Mouse (Mus musculus) midbrain, embryonic 12.5 days (tissue): ENCODE data around the gene Tmem207. TPM values are rescaled to one million over a fixed set of nuclear protein-coding genes. Genes with fewer than 3 reads are reported as not detected.

ENCODE experiments used
- ATAC-seq: fragments of 200-750 bp; cut with Nextera tagmentation; 2 replicates; pipeline ENCODE4 v1.8.0; 2017; ENCODE audit warnings: low read depth, moderate TSS enrichment, moderate library complexity; ENCODE audit not compliant: low FRiP score
- H3K27ac ChIP-seq: fragments of 300-500 bp; sonication (generic); replicated peaks from 2 replicates; pipeline ENCODE4 v1.5.1; 2016; ENCODE audit warnings: mild to moderate bottlenecking
- H3K27me3 ChIP-seq: fragments of 300-500 bp; sonication (generic); 2 replicates; pipeline ENCODE4 v1.6.1; 2016; ENCODE audit warnings: mild to moderate bottlenecking
- H3K36me3 ChIP-seq: fragments of 300-500 bp; sonication (generic); 2 replicates; pipeline ENCODE4 v1.6.1; 2016
- H3K4me1 ChIP-seq: fragments of 300-500 bp; sonication (generic); 2 replicates; pipeline ENCODE4 v1.6.1; 2016
- H3K4me2 ChIP-seq: fragments of 300-500 bp; sonication (generic); replicated peaks from 2 replicates; pipeline ENCODE4 v1.6.1; 2016; ENCODE audit warnings: mild to moderate bottlenecking, moderate library complexity
- H3K4me3 ChIP-seq: fragments of 300-500 bp; sonication (generic); 2 replicates; pipeline ENCODE4 v1.5.1; 2016; ENCODE audit warnings: mild to moderate bottlenecking
- H3K9ac ChIP-seq: fragments of 300-500 bp; sonication (generic); replicated peaks from 2 replicates; pipeline ENCODE4 v1.6.1; 2016; ENCODE audit warnings: mild to moderate bottlenecking, moderate library complexity
- H3K9me3 ChIP-seq: fragments of 300-500 bp; sonication (generic); 2 replicates; pipeline ENCODE4 v1.6.1; 2016; ENCODE audit warnings: mild to moderate bottlenecking
- WGBS: fragments of 180-500 bp; shearing (Covaris S2); methylation state at CpG from one replicate; pipeline ENCODE4 v1.1.7; 2016; 5-methylcytosine and 5-hydroxymethylcytosine counted together
- polyA plus RNA-seq: library from polyadenylated mRNA; unstranded; fragments of >200 nt; fragmentation: Nextera tagmentation; extraction: Ambion mirVana; gene quantifications from 2 replicates; pipeline ENCODE4 v1.2.1, GENCODE M21; 2016

Gene Tmem207
- 0.34 TPM in 1 of 2 replicates, not detected in the other for polyA plus RNA-seq

GRCm38 (mm10) chr16:26526669-26527068, at the start of gene Tmem207:
Gene Tmem207 (minus strand): TSS chr16:26526769.
- peaks cover 7% of the 10 kb centered on the region; the same call in 1 of the 2 replicates for H3K4me1 ChIP-seq
- ATAC-seq, result no peak
- H3K9ac ChIP-seq, result no peak within 1 kb of the TSS
- no peaks in the 10 kb centered on the region for H3K9me3 ChIP-seq
- H3K27me3 ChIP-seq, result no peaks in the 10 kb centered on the region
- H3K27ac ChIP-seq, result no peak within 1 kb of the TSS
- 82% methylated on average over 4 of the region's 4 CpGs for WGBS
- no peak within 1 kb of the TSS for H3K4me2 ChIP-seq
- no peak within 1 kb of the TSS for H3K4me3 ChIP-seq
- H3K36me3 ChIP-seq, result no peaks in the 10 kb centered on the region

- Histone ChIP-seq H3K27ac (no peak overlapping the region), H3K4me3 (no peak overlapping the region), H3K4me2 (no peak overlapping the region), H3K27me3 (no peaks in the 10 kb centered on the region), H3K36me3 (no peaks in the 10 kb centered on the region), H3K4me1 (no peaks in the 10 kb centered on the region), H3K9me3 (no peaks in the 10 kb centered on the region), H3K9ac (no peak overlapping the region)
- 95% methylated on average over 5 of the region's 5 CpGs for WGBS
- no peak for ATAC-seq
Measured at GRCm38 (mm10) chr16:26574173-26574572, 47.6 kb upstream of the Tmem207 start.

- Histone ChIP-seq H3K36me3 (no peaks in the 10 kb centered on the region), H3K9ac (no peak overlapping the region), H3K4me3 (no peak overlapping the region), H3K27ac (no peak overlapping the region), H3K27me3 (no peaks in the 10 kb centered on the region), H3K4me2 (no peak overlapping the region), H3K9me3 (no peaks in the 10 kb centered on the region), H3K4me1 (no peaks in the 10 kb centered on the region)
- no peak for ATAC-seq
- 89% methylated on average over 2 of the region's 2 CpGs for WGBS
Measured at GRCm38 (mm10) chr16:26571836-26572235, 45.3 kb upstream of the Tmem207 start.

- no peaks in the 10 kb centered on the region for H3K9me3 ChIP-seq
Measured at GRCm38 (mm10) chr16:26569387-26569978, 42.9 kb upstream of the Tmem207 start.

GRCm38 (mm10) chr16:26562771-26563170, 36.2 kb upstream of the Tmem207 start:
- Histone ChIP-seq H3K9ac (no peak overlapping the region), H3K36me3 (no peaks in the 10 kb centered on the region), H3K4me3 (no peak overlapping the region), H3K27ac (no peak overlapping the region), H3K4me2 (no peak overlapping the region), H3K9me3 (no peaks in the 10 kb centered on the region), H3K27me3 (no peaks in the 10 kb centered on the region), H3K4me1 (no peaks in the 10 kb centered on the region)
- no peak for ATAC-seq
- 79% methylated on average over 2 of the region's 2 CpGs for WGBS

More at GRCm38 (mm10) chr16:26569387-26569978, 42.9 kb upstream of the Tmem207 start:
- no peaks in the 10 kb centered on the region for H3K36me3 ChIP-seq
- no peak overlapping the region for H3K4me3 ChIP-seq
- no peaks in the 10 kb centered on the region for H3K4me1 ChIP-seq
- ATAC-seq, result no peak
- H3K27me3 ChIP-seq, result no peaks in the 10 kb centered on the region
- no peak overlapping the region for H3K4me2 ChIP-seq
- H3K27ac ChIP-seq, result no peak overlapping the region
- H3K9ac ChIP-seq, result no peak overlapping the region

- no peaks in the 10 kb centered on the region for H3K36me3 ChIP-seq
- H3K4me3 ChIP-seq, result no peak overlapping the region
- 16% methylated on average over 2 of the region's 2 CpGs for WGBS
- no peaks in the 10 kb centered on the region for H3K9me3 ChIP-seq
- H3K27me3 ChIP-seq, result no peaks in the 10 kb centered on the region
- no peak overlapping the region for H3K4me2 ChIP-seq
- no peak overlapping the region for H3K27ac ChIP-seq
- H3K9ac ChIP-seq, result no peak overlapping the region
- no peak for ATAC-seq
- H3K4me1 ChIP-seq, result no peaks in the 10 kb centered on the region
Measured at GRCm38 (mm10) chr16:26561743-26562142, 35.2 kb upstream of the Tmem207 start.

GRCm38 (mm10) chr16:26558797-26559196, 32.2 kb upstream of the Tmem207 start:
- WGBS, result 100% methylated on average over 1 of the region's 1 CpGs
- Histone ChIP-seq H3K27ac (no peak overlapping the region), H3K4me2 (no peak overlapping the region), H3K9ac (no peak overlapping the region), H3K9me3 (no peaks in the 10 kb centered on the region), H3K4me1 (no peaks in the 10 kb centered on the region), H3K36me3 (no peaks in the 10 kb centered on the region), H3K27me3 (no peaks in the 10 kb centered on the region), H3K4me3 (no peak overlapping the region)
- ATAC-seq, result no peak

GRCm38 (mm10) chr16:26552234-26552633, 25.7 kb upstream of the Tmem207 start:
- Histone ChIP-seq H3K27me3 (no peaks in the 10 kb centered on the region), H3K9me3 (no peaks in the 10 kb centered on the region), H3K27ac (no peak overlapping the region), H3K4me3 (no peak overlapping the region), H3K4me2 (no peak overlapping the region), H3K9ac (no peak overlapping the region), H3K36me3 (no peaks in the 10 kb centered on the region), H3K4me1 (no peaks in the 10 kb centered on the region)
- whole genome bisulfite sequencing, result 88% methylated on average over 3 of the region's 3 CpGs
- ATAC-seq, result no peak

- H3K36me3 ChIP-seq, result no peaks in the 10 kb centered on the region
- 89% methylated on average over 2 of the region's 2 CpGs for WGBS
- no peak for ATAC-seq
Measured at GRCm38 (mm10) chr16:26549221-26549620, 22.7 kb upstream of the Tmem207 start.

GRCm38 (mm10) chr16:26546879-26547206, 20.3 kb upstream of the Tmem207 start:
- no peaks in the 10 kb centered on the region for H3K9me3 ChIP-seq
- H3K4me1 ChIP-seq, result no peaks in the 10 kb centered on the region
- no peaks in the 10 kb centered on the region for H3K36me3 ChIP-seq
- H3K27ac ChIP-seq, result 0 out of 2 replicates have a peak overlapping the region, but pooled peaks have one; percentile 20
- no peak overlapping the region for H3K4me2 ChIP-seq
- no peak overlapping the region for H3K4me3 ChIP-seq
- no peak overlapping the region for H3K9ac ChIP-seq
- H3K27me3 ChIP-seq, result no peaks in the 10 kb centered on the region
- ATAC-seq, result no peak
- WGBS, result 81% methylated on average over 1 of the region's 1 CpGs

More at GRCm38 (mm10) chr16:26549221-26549620, 22.7 kb upstream of the Tmem207 start:
- no peak overlapping the region for H3K9ac ChIP-seq
- H3K27ac ChIP-seq, result no peak overlapping the region
- no peaks in the 10 kb centered on the region for H3K27me3 ChIP-seq
- H3K4me3 ChIP-seq, result no peak overlapping the region
- H3K9me3 ChIP-seq, result no peaks in the 10 kb centered on the region
- H3K4me2 ChIP-seq, result no peak overlapping the region
- no peaks in the 10 kb centered on the region for H3K4me1 ChIP-seq

- H3K9me3 ChIP-seq, result no peaks in the 10 kb centered on the region
- WGBS, result 21% methylated on average over 7 of the region's 7 CpGs
- ATAC-seq, result no peak
- no peaks in the 10 kb centered on the region for H3K27me3 ChIP-seq
- H3K27ac ChIP-seq, result 0 out of 2 replicates have a peak overlapping the region, but pooled peaks have one; percentile 20
- no peak overlapping the region for H3K4me3 ChIP-seq
- H3K36me3 ChIP-seq, result no peaks in the 10 kb centered on the region
- H3K4me1 ChIP-seq, result no peaks in the 10 kb centered on the region
- H3K9ac ChIP-seq, result no peak overlapping the region
- H3K4me2 ChIP-seq, result no peak overlapping the region
Measured at GRCm38 (mm10) chr16:26546170-26546878, 19.8 kb upstream of the Tmem207 start.

GRCm38 (mm10) chr16:26532287-26532686, 5.7 kb upstream of the Tmem207 start:
- H3K27ac ChIP-seq, result no peak overlapping the region
- no peak overlapping the region for H3K4me2 ChIP-seq
- H3K36me3 ChIP-seq, result no peaks in the 10 kb centered on the region
- ATAC-seq, result no peak
- H3K4me1 ChIP-seq, result peaks cover 7% of the 10 kb centered on the region; the same call in 1 of the 2 replicates
- 86% methylated on average over 1 of the region's 1 CpGs for WGBS
- H3K27me3 ChIP-seq, result no peaks in the 10 kb centered on the region
- no peak overlapping the region for H3K4me3 ChIP-seq
- H3K9ac ChIP-seq, result no peak overlapping the region
- no peaks in the 10 kb centered on the region for H3K9me3 ChIP-seq
